Mouse (Mus musculus): ENCODE data around the gene Igll1. TPM values are rescaled to one million over a fixed set of nuclear protein-coding genes. Genes with fewer than 3 reads are reported as not detected.

Igll1 gene
- polyA plus RNA-seq (2012; rRNA removed) = not detected in 2 replicates

GRCm38 (mm10) chr16:16863978-16864377 is at the start of gene Igll1:
Gene Igll1 (minus strand): TSS chr16:16863985.

GRCm38 (mm10) chr16:16896382-16897055 is 32.7 kb upstream of the Igll1 start, which contains the start of gene Ppm1f:
Gene Ppm1f (plus strand): TSS chr16:16896469.

GRCm38 (mm10) chr16:16870617-16871331 is 7.0 kb upstream of the Igll1 start, which contains the start of the genes Top3b and Vpreb1:
Gene Top3b (plus strand): TSS chr16:16870736.
Gene Vpreb1 (minus strand): TSS chr16:16870843.

GRCm38 (mm10) chr16:16828757-16829615 is 34.8 kb downstream of the Igll1 start, which contains the start of gene Spag6l:
Gene Spag6l (minus strand): TSS chr16:16829456.

Other genes starting within 250 kb of the Igll1 start
- not detected in 2 replicates for gene Olfr19, start 187.6 kb downstream of the Igll1 start, polyA plus RNA-seq (2012; rRNA removed)
- gene Spag6l, start 34.5 kb downstream of the Igll1 start, polyA plus RNA-seq (2012; rRNA removed) = 0.44 and 0.49 TPM in 2 replicates
- gene Top3b, start 6.8 kb upstream of the Igll1 start, polyA plus RNA-seq (2012; rRNA removed) = 55.2 and 60.0 TPM in 2 replicates
- 3.9 and 5.7 TPM in 2 replicates for gene Vpreb1, start 6.9 kb upstream of the Igll1 start, polyA plus RNA-seq (2012; rRNA removed)
- 5.5 and 5.9 TPM in 2 replicates for gene Ppm1f, start 32.5 kb upstream of the Igll1 start, polyA plus RNA-seq (2012; rRNA removed)
- 35.3 and 46.0 TPM in 2 replicates for gene Mapk1, start 119.4 kb upstream of the Igll1 start, polyA plus RNA-seq (2012; rRNA removed)
- 0.49 and 0.68 TPM in 2 replicates for gene Ypel1, start 205.7 kb upstream of the Igll1 start, polyA plus RNA-seq (2012; rRNA removed)
- 69.8 and 71.2 TPM in 2 replicates for gene Ppil2, start 247.3 kb upstream of the Igll1 start, polyA plus RNA-seq (2012; rRNA removed)

Measured in colon, adult 2 months (tissue).